Mouse (Mus musculus): ENCODE data around the gene Metrn.
A peak's percentile ranks its signal among the peaks of the same experiment; 100 is the strongest.

The Metrn gene

GRCm38 (mm10) chr17:25830806-25831431 lies 34.0 kb upstream of the Metrn start:
- DNase-seq = no peak

- DNase-seq = no peak
Measured at GRCm38 (mm10) chr17:25830200-25830753, 33.3 kb upstream of the Metrn start.

- DNase-seq = no peak
Measured at GRCm38 (mm10) chr17:25829558-25830017, 32.7 kb upstream of the Metrn start.

- peak; percentile 84 to 86 for DNase-seq
Measured at GRCm38 (mm10) chr17:25828712-25829557, 32.0 kb upstream of the Metrn start, which contains the start of gene Jmjd8. Gene Jmjd8 (plus strand): TSS chr17:25828867.

- no peak for DNase-seq
Measured at GRCm38 (mm10) chr17:25828223-25828594, 31.3 kb upstream of the Metrn start.

- DNase-seq = no peak
Measured at GRCm38 (mm10) chr17:25827546-25828222, 30.7 kb upstream of the Metrn start.

- no peak for DNase-seq
Measured at GRCm38 (mm10) chr17:25827011-25827410, 30.1 kb upstream of the Metrn start.

- DNase-seq = no peak
Measured at GRCm38 (mm10) chr17:25825984-25826570, 29.1 kb upstream of the Metrn start.

- no peak for DNase-seq
Measured at GRCm38 (mm10) chr17:25825311-25825710, 28.4 kb upstream of the Metrn start.

GRCm38 (mm10) chr17:25824362-25825142 lies 27.6 kb upstream of the Metrn start:
- no peak for DNase-seq

GRCm38 (mm10) chr17:25823452-25823851 lies 26.5 kb upstream of the Metrn start, which contains the start of gene Wdr24:
Gene Wdr24 (plus strand): TSS chr17:25823627.
- DNase-seq = peak; percentile 70 to 86

- no peak for DNase-seq
Measured at GRCm38 (mm10) chr17:25818851-25819780, 22.2 kb upstream of the Metrn start.

- DNase-seq = no peak
Measured at GRCm38 (mm10) chr17:25817662-25818061, 20.7 kb upstream of the Metrn start.

- peak; percentile 69 to 70 for DNase-seq
Measured at GRCm38 (mm10) chr17:25813471-25813870, 16.5 kb upstream of the Metrn start.

- peak in 1 of 2 experiments; percentile 10 for DNase-seq
Measured at GRCm38 (mm10) chr17:25810890-25811289, 14.0 kb upstream of the Metrn start.

GRCm38 (mm10) chr17:25809606-25810340 lies 12.8 kb upstream of the Metrn start:
- DNase-seq = peak; percentile 68 to 77

GRCm38 (mm10) chr17:25808789-25809605 lies 12.1 kb upstream of the Metrn start, which contains the start of gene Fbxl16:
Gene Fbxl16 (plus strand): TSS chr17:25809085.
- peak; percentile 94 to 97 for DNase-seq

GRCm38 (mm10) chr17:25808028-25808427 lies 11.1 kb upstream of the Metrn start:
- DNase-seq = peak in 1 of 2 experiments; percentile 10

GRCm38 (mm10) chr17:25807452-25807851 lies 10.5 kb upstream of the Metrn start:
- peak in 1 of 2 experiments; percentile 9 for DNase-seq

All from cerebellum, postnatal 36 days (tissue).